Comparison of ENCODE assay signal across 26 mouse cellular contexts in the genomic region with DNA sequence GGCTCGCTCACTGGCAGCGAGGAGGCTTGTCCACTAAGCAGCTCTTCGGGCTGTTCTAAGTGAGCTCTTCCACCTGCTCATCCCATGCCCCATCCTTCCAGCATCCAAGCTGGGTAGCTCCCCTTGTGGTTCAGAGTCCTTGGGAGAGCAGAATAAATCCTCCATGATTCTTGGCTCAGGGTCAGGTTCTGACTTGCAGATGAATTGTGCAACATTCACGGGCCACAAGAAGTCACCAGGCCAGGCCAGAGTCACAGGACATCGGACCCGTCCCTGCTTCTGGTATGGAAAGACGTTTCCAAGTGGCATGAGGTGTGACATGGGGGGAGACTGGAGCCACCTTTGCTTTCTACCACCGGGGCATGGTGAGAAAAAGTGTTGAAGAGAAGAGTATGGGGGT.
DNase-seq lines count a peak whose midpoint lies in the region; ATAC-seq and TF ChIP-seq lines count a peak whose summit lies in the region.
"Had no signal": no experiment of that assay in that cellular context is flagged by ENCODE, and none has a peak within 500 bp of the region (broad histone marks: within the 10 kb centered on the region; RNA-seq: fewer than 3 reads in every experiment).

No protein-coding gene starts in this region.

- no peaks in the 10 kb centered on the region; the same call in 1 of the 2 replicates for H3K4me1 ChIP-seq in limb, embryonic 11.5 days (ENCODE audit: control insufficient read depth, insufficient read depth, low read length)
- H3K4me1 ChIP-seq in limb, embryonic 10.5 days: peaks cover 9% of the 10 kb centered on the region

- 88% methylated on average over 8 of the region's 8 CpGs for WGBS in limb, embryonic 11.5 days
- WGBS in limb, embryonic 10.5 days: 90% methylated on average over 8 of the region's 8 CpGs

- no peak for TF ChIP-seq CTCF in layer of hippocampus, adult 2 months (conservative IDR thresholded peaks at IDR 0.05)

- H3K27ac ChIP-seq in limb, embryonic 11.5 days (replicated peaks; ENCODE audit: low read depth, low read length): no peak overlapping the region
- no peak overlapping the region for H3K27ac ChIP-seq in limb, embryonic 10.5 days
- no peak overlapping the region for H3K27ac ChIP-seq in layer of hippocampus, adult 2 months
- H3K27ac ChIP-seq: embryonic facial prominence, embryonic 10.5 days; embryonic facial prominence, embryonic 15.5 days; forebrain, embryonic 13.5 days; heart, embryonic 10.5 days; hindbrain, embryonic 13.5 days; limb, embryonic 12.5 days; macrophage; midbrain, embryonic 13.5 days; neural tube, embryonic 13.5 days had no signal

- H3K4me3 ChIP-seq in limb, embryonic 11.5 days (ENCODE audit: low read depth, low read length): no peak overlapping the region
- no peak overlapping the region for H3K4me3 ChIP-seq in limb, embryonic 10.5 days
- H3K4me3 ChIP-seq in layer of hippocampus, adult 2 months: no peak overlapping the region
- H3K4me3 ChIP-seq: embryonic facial prominence, embryonic 10.5 days; embryonic facial prominence, embryonic 15.5 days; forebrain, embryonic 13.5 days; heart, embryonic 10.5 days; hindbrain, embryonic 13.5 days; limb, embryonic 12.5 days; midbrain, embryonic 13.5 days; neural tube, embryonic 13.5 days had no signal

- H3K27me3 ChIP-seq in limb, embryonic 11.5 days (ENCODE audit: control insufficient read depth, insufficient read depth, low read length): peaks cover 11% of the 10 kb centered on the region
- H3K27me3 ChIP-seq in limb, embryonic 10.5 days (ENCODE audit: low read depth, poor library complexity, severe bottlenecking): peaks cover 15% of the 10 kb centered on the region
- H3K27me3 ChIP-seq: CH12.LX had no signal

- H3K36me3 ChIP-seq in limb, embryonic 11.5 days (ENCODE audit: control insufficient read depth, insufficient read depth, low read length): no peaks in the 10 kb centered on the region
- H3K36me3 ChIP-seq in limb, embryonic 10.5 days: no peaks in the 10 kb centered on the region
- H3K36me3 ChIP-seq: embryonic facial prominence, embryonic 10.5 days; embryonic facial prominence, embryonic 15.5 days; heart, embryonic 10.5 days; hindbrain, embryonic 13.5 days; limb, embryonic 12.5 days; midbrain, embryonic 13.5 days; neural tube, embryonic 13.5 days had no signal

- no peaks in the 10 kb centered on the region for H3K9me3 ChIP-seq in limb, embryonic 11.5 days (ENCODE audit: control insufficient read depth, low read length)
- no peaks in the 10 kb centered on the region for H3K9me3 ChIP-seq in limb, embryonic 10.5 days (replicated peaks)
- H3K9me3 ChIP-seq: embryonic facial prominence, embryonic 10.5 days; embryonic facial prominence, embryonic 15.5 days; forebrain, embryonic 13.5 days; heart, embryonic 10.5 days; hindbrain, embryonic 13.5 days; limb, embryonic 12.5 days; midbrain, embryonic 13.5 days; neural tube, embryonic 13.5 days had no signal

- H3K4me2 ChIP-seq in limb, embryonic 11.5 days (ENCODE audit: low read depth, severe bottlenecking): no peak overlapping the region
- H3K4me2 ChIP-seq: embryonic facial prominence, embryonic 15.5 days; forebrain, embryonic 13.5 days; hindbrain, embryonic 13.5 days; limb, embryonic 12.5 days; liver, embryonic 11.5 days; midbrain, embryonic 13.5 days; neural tube, embryonic 13.5 days had no signal

- no peak for ATAC-seq in limb, embryonic 11.5 days (ENCODE audit: insufficient number of reproducible peaks, low FRiP score, low TSS enrichment, low read depth)
- ATAC-seq: forebrain, embryonic 13.5 days; midbrain, embryonic 13.5 days had no signal

- DNase-seq in adrenal gland, adult 8-10 months: peak; percentile 29
- DNase-seq in adrenal gland, postnatal 4 days (ENCODE audit: low spot score in 2 of 2): no peak
- peak; percentile 14 for DNase-seq in limb, embryonic 11.5 days (ENCODE audit: low spot score)
- DNase-seq in limb, embryonic 10.5 days (ENCODE audit: low spot score): no peak
- DNase-seq in NIH3T3 (ENCODE audit: low read depth): peak; percentile 50
- DNase-seq in left cerebral cortex, adult 11 months (ENCODE audit: low spot score): no peak
- no peak for DNase-seq in layer of hippocampus, adult 2 months (ENCODE audit: low spot score in 2 of 2)
- DNase-seq: cerebellum, adult 2 months; cerebellum, postnatal 14 days; gastrocnemius, postnatal 10 days; heart, postnatal 36 days; kidney, adult 11 months; right cerebral cortex, postnatal 4 days; thymus, adult 2 months; thymus, postnatal 36 days had no signal

- no peak overlapping the region for H3K9ac ChIP-seq in limb, embryonic 11.5 days (ENCODE audit: low read length)
- H3K9ac ChIP-seq: embryonic facial prominence, embryonic 15.5 days; forebrain, embryonic 13.5 days; hindbrain, embryonic 13.5 days; limb, embryonic 12.5 days; midbrain, embryonic 13.5 days; neural tube, embryonic 13.5 days had no signal

Comparison
In these comparisons a context has a peak if more than half of its experiments do, and no peak if none do; other contexts are left out.
1. DNase-seq: peak in adrenal gland, adult 8-10 months (single experiment), limb, embryonic 11.5 days (single experiment) and NIH3T3 (single experiment); none in adrenal gland, postnatal 4 days (0 of 2), limb, embryonic 10.5 days (single experiment), left cerebral cortex, adult 11 months (single experiment) and layer of hippocampus, adult 2 months (0 of 2).